Mouse (Mus musculus) cortical plate, adult 2 months (tissue): Measurements from ENCODE around the gene Entpd1. TPM values are rescaled to one million over a fixed set of nuclear protein-coding genes. Genes with fewer than 3 reads are reported as not detected.

Experiments
- H3K27ac ChIP-seq: fragments of 200-500 bp; 2 replicates; pipeline ENCODE4 v1.5.1; 2012; ENCODE audit warnings: low read length, control low read depth, inconsistent platforms; ENCODE audit not compliant: insufficient read depth
- H3K4me1 ChIP-seq: fragments of 200-500 bp; 2 replicates; pipeline ENCODE4 v1.6.1; 2011; ENCODE audit warnings: low read length; ENCODE audit not compliant: control insufficient read depth, insufficient read depth
- H3K4me3 ChIP-seq: fragments of 200-500 bp; 2 replicates; pipeline ENCODE4 v1.5.1; 2011; ENCODE audit warnings: mild to moderate bottlenecking, low read length, control low read depth; ENCODE audit not compliant: insufficient read depth
- CTCF ChIP-seq: fragments of 200-500 bp; IDR thresholded peaks from 2 replicates; pipeline ENCODE4 v1.5.1; 2011; ENCODE audit warnings: mild to moderate bottlenecking, control low read depth, low read length; ENCODE audit not compliant: insufficient read depth; ENCODE audit errors: extremely low read depth
- POLR2A ChIP-seq: fragments of 200-500 bp; IDR thresholded peaks from 2 replicates; pipeline ENCODE4 v1.6.1; 2011; ENCODE audit warnings: mild to moderate bottlenecking, low read length, control low read depth; ENCODE audit not compliant: insufficient read depth; ENCODE audit errors: extremely low read depth
- polyA plus RNA-seq: library from polyadenylated mRNA; depleted of rRNA; stranded (reverse); fragments of >200 nt; gene quantifications from 2 replicates; pipeline ENCODE4 v1.2.3, GENCODE M21; 2012

The Entpd1 gene
- polyA plus RNA-seq, 1 experiment: 13.7 TPM

DNA sequence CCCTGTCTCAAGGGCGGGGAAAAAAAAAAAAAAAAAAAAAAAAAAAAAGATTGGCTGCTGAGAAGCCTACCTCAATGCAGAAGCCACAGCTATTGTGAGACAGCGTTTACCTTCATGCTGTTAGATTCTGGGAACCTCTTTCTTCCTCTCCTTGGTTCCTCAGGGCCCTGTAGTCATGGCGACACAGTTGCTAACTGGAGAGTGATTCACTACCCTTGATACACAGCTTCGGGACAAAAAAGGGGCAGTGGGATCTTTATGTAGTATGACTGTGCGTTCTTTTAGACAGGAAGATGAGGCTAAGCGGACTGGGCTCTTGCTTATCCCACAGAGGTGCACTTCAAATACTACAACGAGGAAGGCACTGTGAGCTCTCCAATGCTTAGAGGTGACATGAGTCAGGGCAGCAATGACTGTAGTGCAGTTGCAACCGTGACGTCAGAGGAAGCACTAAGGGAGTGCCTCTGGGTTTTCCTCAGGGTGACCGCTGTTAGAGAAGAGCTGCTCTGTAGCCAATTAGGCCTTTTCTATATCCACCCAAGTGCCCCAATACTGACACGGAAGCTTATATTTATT is 27.7 kb downstream of the Entpd1 start:
- no peak overlapping the region for H3K4me3 ChIP-seq
- no peaks in the 10 kb centered on the region for H3K4me1 ChIP-seq
- H3K27ac ChIP-seq: no peak overlapping the region
- TF ChIP-seq CTCF (no peak), POLR2A (no peak)

DNA sequence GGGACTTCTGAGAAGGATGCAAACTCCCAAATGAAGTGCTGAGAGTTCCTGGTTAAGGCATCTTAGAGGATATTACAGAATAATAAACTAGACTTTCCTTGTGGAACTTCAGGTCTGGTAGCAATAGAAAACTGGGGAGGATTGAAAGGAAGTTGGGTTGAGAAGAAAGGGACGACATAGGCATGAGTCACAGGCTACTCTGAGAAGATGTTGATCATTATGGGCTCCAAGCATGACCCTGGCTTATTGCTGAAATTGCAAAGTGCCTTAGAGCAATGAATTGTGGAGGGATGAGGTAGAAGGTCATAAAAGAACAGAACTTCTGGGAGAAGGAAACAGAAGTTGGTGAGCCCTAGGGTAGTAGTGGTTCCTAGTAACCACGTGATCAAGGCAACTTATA is 28.6 kb downstream of the Entpd1 start:
- Histone ChIP-seq H3K4me3 (no peak overlapping the region), H3K4me1 (no peaks in the 10 kb centered on the region), H3K27ac (no peak overlapping the region)
- TF ChIP-seq POLR2A (no peak), CTCF (no peak)

DNA sequence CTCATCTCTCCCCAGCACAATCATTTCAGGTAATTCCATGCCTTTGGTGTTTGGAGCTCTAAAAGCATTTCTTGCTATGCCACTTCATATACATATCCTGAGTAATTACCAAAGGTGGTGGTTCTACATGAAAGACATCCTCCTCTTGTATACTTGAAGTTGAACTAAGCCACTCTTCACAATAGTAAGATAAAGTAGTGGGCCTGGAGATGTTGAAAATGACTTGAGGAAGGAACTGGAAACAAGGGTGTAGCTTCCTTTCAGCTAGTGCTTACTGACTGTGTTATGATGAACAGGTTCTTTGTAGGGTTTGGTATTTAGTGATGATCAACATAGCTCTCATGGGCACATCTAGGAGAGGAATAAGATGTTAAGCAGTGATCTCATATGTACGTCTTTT is 31.7 kb downstream of the Entpd1 start:
- TF ChIP-seq CTCF (no peak), POLR2A (no peak)
- Histone ChIP-seq H3K27ac (no peak overlapping the region), H3K4me1 (no peaks in the 10 kb centered on the region), H3K4me3 (no peak overlapping the region)

DNA sequence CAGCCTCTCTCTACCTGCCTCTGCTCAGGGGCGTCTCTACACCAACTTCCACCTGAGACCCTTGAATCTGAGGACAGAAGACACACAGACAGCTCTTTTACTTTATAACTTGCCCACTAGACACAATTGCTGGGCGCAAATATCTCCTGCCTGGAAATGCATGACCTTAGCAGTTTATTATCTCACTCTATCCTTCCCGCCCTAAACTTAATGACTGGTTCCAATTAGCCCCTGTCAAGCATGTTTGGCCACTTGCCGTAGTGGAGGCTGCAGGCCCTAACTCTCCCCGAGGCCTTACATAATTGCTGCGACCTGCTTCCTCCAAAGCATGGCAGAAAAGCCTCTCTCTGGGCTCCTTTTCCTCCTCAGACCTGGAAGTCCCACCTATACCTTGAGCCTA is 34.2 kb downstream of the Entpd1 start:
- TF ChIP-seq POLR2A (no peak), CTCF (no peak)

GRCm38 (mm10) chr19:40647319-40648158 is 35.4 kb downstream of the Entpd1 start:
- TF ChIP-seq POLR2A (no peak), CTCF (no peak)
- no peaks in the 10 kb centered on the region for H3K4me1 ChIP-seq
- H3K27ac ChIP-seq: peak overlapping the region; percentile 59; the same call in 1 of the 2 replicates
- no peak overlapping the region for H3K4me3 ChIP-seq

More for the DNA sequence above, 34.2 kb downstream of the Entpd1 start:
- Histone ChIP-seq H3K4me1 (no peaks in the 10 kb centered on the region), H3K27ac (no peak overlapping the region), H3K4me3 (no peak overlapping the region)

DNA sequence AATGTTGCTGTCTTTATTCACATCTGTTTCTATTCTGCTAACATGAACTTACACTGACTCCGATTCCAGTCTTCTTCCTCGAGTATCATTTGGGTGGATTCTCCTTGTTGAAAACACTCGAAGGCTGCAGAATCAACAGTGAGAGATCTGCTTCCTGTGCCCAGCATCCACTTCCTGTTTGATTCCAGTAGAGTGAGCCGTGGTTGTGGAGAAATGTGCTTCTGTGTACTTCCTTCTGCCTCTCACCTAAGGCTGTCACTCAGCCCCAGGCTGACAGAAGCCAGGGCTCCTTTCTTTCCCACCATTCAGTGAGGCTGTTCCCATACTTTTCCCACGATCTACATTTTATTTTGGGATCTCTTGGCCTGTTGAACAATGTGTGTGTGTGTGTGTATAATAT is 37.9 kb downstream of the Entpd1 start:
- Histone ChIP-seq H3K4me3 (no peak overlapping the region), H3K27ac (no peak overlapping the region), H3K4me1 (no peaks in the 10 kb centered on the region)
- TF ChIP-seq CTCF: no peak
- no peak for TF ChIP-seq POLR2A

GRCm38 (mm10) chr19:40656207-40656606 is 44.0 kb downstream of the Entpd1 start:
- H3K4me3 ChIP-seq: no peak overlapping the region
- no peak overlapping the region for H3K27ac ChIP-seq
- no peak for TF ChIP-seq POLR2A
- TF ChIP-seq CTCF: no peak

GRCm38 (mm10) chr19:40658281-40658680 is 46.1 kb downstream of the Entpd1 start:
- Histone ChIP-seq H3K4me3 (no peak overlapping the region), H3K27ac (no peak overlapping the region), H3K4me1 (no peaks in the 10 kb centered on the region)
- TF ChIP-seq POLR2A (no peak), CTCF (no peak)

More at GRCm38 (mm10) chr19:40656207-40656606, 44.0 kb downstream of the Entpd1 start:
- no peaks in the 10 kb centered on the region for H3K4me1 ChIP-seq

DNA sequence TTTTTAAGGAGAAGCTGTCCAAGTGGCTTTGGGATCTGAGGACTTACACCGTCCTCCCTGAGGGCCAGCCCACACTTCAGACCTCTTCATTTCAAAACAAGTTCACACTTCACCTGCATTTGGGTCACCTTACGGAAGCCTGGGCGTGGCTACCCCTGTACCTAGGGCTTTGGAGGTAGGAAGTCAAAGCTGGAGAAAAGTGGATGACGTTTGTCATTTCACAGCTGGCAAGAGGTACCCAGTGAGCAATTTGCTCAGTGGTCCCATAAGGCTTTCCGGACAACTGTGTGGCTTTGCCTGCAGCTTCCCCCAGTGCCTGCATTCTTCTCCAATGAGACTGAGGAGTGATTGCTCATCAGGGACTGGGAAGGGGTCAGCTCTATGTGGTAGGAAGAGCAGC is 46.8 kb downstream of the Entpd1 start:
- no peak overlapping the region for H3K4me3 ChIP-seq
- no peak overlapping the region for H3K27ac ChIP-seq
- TF ChIP-seq CTCF (no peak), POLR2A (no peak)

DNA sequence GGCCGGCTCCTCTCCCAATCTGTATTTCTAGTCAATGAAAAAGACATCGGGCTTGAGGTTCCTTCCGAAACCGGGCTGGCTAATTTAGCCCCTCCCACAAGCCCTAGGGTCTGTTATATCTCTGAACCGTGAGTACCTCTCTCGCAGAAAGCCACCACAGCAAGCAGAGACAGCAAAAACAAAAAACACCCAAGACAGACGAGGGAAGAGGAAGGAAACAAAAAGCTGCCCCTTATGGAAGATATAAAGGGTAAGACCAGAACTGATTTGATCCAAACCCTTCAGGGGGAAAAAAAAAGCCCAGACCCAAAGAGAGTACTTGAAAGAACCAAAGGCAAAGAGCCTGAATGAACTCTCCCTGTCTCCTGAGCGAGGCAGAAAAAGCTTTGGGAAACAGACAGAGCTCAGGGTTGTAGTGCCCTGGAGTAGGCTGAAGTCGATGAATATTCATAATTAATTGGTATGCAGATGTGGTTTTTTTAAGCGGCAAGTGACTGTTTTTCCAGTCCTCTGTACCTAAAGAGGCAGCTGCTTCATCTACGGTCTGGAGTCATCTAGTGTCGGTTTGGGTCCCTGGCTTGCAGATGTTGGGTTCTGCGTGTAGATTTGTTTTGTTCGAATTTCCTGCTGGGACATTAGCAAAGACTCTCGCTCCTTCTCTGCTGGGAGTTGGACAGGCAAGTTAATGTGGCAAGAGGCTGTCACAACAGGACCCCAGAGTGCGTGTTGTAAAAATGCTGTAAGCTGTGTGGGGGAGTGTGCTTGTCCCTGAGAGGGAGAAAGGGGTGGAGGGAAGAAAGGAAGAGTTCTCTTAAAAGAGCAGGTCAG is 47.7 kb downstream of the Entpd1 start:
- Histone ChIP-seq H3K4me3 (peak overlapping the region; percentile 39), H3K4me1 (no peaks in the 10 kb centered on the region), H3K27ac (peak overlapping the region; percentile 76)
- TF ChIP-seq CTCF (no peak), POLR2A (no peak)

More for the DNA sequence above, 46.8 kb downstream of the Entpd1 start:
- no peaks in the 10 kb centered on the region for H3K4me1 ChIP-seq
